Mouse (Mus musculus) layer of hippocampus, adult 11-12 months (tissue): ENCODE results near the gene Card10.
A peak's percentile ranks its signal among the peaks of the same experiment; 100 is the strongest.

ENCODE experiments used
- DNase-seq: peaks from one replicate; pipeline ENCODE4 v3.0.0; 2022; ENCODE audit warnings: low spot score

Card10 gene

DNA sequence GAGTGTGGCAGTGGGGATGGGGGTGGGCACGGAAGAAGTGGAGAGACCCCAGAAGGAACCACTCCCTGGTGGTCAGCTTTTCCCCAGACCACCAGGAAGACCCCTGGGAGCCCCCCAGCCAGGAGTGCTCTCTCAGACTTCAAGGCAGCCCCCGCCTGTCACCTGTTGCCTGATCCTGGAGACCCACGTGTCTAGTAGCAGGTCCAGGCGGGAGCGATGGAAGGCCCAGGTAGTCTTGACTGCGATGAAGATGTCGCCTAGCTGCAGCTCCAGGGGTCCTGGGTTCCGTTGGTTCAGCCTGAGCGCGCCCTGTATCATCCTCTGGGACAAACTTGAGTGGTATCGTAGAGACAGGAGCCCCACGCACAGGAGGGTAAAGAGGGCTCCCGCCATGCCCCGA, 30.0 kb downstream of the Card10 start:
- no peak for DNase-seq

DNA sequence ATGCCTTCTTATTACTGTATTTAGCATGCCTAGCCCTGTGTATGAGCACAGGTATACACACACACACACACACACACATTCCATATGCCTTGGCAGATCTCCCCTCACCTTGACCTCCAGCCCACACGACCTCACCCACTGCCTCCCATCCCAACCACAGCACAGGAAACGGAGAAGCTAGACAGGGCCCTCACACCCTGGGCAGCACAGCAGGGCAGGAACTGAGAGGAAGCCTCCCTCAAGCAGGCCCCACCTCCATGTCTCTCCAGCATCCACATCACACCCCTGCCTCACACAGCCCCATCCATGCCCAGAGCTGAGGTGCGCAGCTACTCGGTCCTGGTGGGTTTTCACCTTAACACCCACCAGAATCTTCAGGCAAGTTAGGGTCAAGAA, 30.5 kb downstream of the Card10 start:
- no peak for DNase-seq

DNA sequence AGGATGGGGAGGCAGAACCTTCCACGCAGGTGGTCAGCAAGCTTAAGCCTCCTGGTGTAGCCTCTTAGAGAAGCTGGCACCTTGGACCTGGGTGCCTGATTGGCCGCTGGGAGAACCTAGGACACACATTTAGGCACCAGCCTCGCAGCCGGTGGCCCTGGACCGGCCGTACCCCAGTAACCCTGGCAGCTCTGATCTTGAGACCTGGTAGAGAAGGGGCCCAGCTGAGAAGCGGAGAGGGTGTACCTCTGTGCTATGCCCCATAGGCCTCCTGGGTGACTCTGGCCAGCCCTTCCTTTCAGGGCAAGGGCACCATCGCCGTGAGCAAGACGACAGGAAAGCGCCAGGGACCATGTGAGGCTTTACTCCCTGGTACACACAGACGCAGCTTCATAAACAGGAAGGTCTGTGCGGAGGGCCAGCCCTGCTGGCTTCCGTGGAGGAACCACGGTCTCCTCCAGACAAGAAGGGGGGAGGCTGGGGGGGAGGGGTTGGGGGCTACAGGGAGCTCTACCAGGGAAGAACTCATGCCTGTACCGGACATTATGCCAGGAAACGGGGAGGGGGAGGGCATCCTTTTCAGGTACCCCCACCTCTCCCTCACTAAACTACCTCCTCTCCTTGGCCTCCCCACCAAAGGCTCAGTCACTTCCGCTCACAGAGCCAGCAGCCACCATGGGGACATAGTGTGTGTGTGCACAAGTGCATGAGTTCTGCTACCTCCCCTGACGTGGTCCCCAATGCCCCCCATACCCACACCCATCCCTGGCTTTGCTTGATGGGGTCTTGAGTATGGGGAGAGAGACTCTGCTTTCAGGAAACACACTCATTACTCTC, 31.1 kb downstream of the Card10 start:
- no peak for DNase-seq

DNA sequence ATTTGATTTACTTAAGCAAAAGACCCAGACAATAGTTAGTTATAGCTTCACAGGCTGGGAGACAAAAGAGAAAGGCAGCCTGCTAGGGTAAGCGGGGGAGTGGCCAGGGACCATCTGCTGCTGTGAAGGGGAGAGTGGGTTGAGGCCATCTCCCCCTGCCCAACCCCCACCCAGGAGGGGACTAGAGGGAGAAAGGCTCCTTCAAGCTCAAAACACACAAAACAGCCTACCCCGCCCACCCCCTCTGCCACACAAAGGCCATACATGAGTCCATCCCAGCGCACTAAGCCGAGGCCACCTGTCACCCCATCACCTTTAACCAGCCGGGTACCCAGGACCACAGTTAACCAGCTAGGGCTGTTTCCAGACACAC, 31.9 kb downstream of the Card10 start:
- DNase-seq, result no peak

DNA sequence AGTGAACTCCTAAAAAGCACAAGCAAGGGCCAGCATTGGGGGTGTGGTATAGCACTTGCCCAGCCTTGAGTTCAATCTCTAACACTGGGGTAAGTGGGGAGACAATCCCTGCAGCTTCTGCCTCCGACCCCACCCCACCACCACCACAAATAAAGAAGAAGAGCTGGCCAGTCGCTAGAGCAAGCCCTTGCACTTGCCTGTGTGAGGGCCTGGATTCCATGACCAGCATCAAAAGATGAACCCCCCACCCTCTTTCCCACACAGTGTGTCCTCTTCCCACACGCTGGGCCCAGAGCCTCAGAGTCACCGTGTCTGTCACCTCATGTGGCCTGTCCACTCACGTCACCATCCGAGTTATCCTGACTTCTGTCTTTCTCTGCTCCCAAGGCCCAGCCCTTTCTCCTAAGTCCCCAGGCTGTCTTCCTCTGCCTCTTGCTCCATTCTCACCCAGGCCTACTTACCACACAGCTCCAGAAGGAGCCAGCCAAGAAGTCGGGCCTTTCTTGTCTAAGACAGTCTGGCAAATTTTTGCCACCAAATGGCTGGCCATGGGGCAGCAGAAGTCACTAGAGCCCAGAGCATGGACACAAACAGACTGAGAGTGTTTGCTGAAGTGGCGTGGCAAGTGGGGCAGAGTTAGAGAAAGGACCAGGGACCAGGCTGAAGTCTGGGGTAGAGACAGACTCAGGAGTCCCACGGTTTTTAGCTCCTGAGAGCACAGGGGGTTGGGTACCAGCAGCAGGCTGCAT, 32.4 kb downstream of the Card10 start:
- no peak for DNase-seq

DNA sequence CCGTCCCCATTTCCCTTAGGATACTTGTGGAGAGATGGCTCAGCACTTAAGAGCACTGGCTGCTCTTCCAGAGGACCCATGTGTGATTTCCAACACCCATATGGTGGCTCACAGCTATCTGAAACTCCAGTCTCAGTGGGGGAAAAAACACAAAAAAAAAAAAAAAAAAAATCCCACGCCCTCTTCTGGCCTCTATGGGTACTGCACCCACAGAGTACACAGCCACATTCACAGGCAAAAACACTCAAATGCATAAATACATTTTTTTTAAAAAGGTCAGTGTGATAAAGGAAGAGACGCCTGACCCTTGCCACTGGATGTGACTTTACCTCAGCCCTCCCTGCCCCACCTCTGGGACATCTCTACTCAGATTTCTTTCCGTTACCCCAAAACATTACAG, 33.8 kb downstream of the Card10 start:
- DNase-seq, result no peak

DNA sequence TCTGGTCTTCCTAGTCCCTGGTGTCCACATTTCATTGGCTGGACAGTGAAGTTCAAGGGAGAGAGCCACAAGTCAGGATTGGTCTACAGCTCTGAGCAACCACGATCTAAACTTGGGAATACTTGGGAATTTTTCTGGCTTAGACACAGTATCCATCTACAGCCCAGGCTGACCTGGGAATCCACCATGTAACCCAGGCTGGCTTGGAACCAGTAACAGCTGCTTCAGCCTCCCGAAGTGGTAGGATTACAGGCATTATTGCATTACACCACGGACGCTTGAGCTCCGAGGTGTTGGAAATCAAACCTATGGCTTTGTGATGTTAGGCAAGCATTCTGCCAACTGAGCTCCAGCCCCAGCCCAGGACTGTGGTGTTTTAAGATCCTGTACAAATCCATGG, 39.1 kb downstream of the Card10 start:
- no peak for DNase-seq

DNA sequence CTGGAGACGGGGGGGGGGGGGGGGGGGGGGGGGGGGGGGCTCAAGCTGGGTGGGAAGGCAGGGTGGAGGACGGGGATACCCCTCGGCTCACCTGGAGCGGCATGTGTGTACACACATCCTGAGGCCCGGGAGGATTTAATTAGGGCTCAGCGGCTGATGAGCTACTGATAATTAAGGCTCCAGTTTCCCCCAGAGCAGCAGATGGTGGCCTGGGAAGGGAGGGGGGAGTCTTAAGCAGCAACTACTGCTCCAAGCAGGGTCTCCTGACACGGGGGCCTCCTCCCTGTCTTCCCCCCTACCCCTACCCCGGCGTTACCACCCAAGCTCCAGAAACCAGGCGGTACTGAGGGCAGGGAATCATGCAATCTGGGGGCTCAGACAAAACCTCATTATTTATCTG, 39.6 kb downstream of the Card10 start:
- DNase-seq, result no peak

DNA sequence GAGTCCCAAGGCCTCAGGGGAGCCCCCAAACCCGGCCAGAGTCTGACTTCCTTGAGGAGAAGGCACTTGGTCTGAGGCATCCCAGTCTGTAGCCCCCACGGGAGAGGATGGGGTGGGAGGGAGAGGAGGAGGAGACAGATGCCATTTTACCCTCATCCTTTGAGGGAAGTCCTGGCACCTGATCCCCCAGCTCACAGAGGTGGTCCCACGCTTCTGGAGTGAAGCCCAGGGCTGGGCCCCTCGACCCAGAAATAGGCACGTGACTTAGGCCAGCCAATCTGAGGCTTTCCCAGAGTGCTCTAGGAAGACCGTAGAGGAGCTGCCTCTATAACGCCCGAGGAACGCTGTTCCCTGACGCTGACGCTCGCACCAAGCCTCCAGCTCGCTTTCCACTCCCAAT, 41.7 kb downstream of the Card10 start:
- no peak for DNase-seq

DNA sequence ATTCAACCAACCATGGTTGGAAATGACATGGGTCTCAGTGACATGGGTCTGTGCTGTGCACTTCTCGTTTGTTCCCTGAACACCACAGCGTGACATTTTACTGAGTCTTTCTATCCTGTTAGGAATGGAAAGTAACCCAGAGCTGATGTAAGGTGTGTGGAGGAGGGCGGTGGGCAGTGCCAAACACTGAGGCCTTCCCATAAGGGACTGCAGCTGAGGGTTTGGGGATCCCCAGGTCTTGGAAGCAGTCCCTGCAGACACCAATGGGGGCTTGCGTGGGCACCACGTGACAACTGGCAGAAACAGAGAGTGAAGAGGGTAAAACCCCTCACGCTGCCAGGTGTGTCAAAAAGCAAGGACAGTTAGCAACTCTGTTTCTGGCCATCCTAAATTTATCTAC, 44.7 kb downstream of the Card10 start:
- no peak for DNase-seq

DNA sequence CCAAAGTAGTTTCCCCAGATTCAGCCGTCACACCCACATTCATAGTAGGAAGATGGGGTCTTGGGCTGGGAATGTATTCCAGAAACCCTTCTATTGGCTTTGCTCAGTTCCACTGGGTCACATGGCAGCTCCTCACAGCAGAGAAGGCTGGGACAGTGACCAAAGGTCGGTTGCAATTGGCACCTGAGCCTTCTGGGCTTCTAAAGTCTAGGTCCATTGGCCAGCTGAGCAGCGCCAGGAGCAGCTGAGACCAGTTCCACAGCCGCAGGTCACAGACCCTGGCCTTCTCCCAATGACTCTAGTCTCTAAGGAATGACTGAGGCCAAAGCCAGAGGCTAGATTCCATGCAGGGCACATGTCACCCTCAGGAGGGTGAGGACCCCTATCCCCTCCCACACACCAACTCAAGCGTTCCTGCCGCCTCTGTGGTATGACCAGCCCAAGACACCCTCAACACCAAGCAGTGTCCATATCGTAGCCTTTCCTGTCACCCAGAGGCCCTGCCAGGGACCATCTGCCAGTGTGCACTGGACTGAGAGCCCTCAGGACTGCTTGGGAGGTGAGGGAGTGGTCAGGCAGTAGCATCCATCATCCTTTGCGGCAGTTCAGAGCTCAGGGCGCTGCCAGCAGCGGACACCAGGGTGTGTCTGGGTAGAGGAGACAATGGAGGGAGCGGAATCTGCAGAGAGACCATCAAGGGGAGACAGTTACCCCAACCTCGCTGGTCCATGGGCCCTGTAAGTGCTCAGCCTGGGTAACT, 46.7 kb downstream of the Card10 start:
- DNase-seq, result no peak

DNA sequence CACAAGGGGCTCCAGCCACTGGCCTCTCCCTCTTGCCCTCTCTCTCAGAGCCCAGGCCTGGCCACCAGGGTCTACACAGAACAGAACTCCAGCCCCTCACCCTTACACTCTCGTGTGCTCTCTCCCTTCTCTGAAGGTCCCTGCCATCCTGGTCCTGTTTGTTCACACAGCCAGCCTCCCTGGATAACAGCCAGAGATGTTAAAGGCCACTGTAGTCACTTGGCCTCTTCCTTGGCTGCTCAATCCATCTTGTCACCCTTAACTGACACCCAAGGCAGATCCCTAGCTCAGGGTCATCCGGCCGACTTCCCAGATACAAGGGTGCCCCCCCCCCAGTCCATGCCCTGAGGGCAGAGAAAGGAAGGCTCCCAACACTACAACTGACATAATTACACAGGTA, 47.6 kb downstream of the Card10 start:
- DNase-seq, result no peak

DNA sequence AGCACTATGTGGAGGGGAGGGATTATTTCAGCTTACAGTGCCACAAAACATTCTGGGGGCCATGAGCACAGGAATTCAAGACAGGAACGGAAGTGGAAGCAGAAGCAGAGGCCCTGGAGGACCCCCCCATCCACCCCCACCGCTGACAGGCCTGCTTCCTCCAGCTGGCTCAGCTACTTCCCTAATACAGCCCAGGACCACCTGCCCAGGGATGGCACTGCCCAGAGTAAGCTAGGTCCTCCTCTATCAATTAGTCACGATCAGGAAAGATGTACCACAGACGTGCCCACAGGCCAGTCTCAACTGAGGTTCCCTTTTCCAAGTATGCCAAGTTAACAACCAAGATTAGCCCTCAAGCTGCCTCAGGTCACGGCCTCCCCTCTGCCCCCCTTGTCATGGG, 48.7 kb downstream of the Card10 start:
- no peak for DNase-seq

DNA sequence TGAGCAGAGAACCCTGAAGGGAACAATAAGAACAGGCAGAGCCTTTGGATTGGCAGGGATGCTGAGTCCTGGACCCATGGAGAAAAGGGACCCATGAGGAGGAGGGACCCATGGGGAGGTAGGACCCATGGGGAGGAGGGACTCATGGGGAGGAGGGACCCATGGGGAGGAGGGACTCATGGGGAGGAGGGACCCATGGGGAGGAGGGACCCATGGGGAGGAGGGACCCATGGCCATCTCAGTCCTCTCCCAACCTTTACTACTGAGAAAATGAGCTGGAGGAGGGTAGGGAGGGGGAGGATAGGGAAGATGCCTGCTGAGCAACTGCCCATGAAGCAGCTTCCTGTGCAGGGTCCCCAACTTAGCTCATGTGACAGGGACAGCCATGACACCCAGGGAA, 49.9 kb downstream of the Card10 start:
- DNase-seq, result no peak

DNA sequence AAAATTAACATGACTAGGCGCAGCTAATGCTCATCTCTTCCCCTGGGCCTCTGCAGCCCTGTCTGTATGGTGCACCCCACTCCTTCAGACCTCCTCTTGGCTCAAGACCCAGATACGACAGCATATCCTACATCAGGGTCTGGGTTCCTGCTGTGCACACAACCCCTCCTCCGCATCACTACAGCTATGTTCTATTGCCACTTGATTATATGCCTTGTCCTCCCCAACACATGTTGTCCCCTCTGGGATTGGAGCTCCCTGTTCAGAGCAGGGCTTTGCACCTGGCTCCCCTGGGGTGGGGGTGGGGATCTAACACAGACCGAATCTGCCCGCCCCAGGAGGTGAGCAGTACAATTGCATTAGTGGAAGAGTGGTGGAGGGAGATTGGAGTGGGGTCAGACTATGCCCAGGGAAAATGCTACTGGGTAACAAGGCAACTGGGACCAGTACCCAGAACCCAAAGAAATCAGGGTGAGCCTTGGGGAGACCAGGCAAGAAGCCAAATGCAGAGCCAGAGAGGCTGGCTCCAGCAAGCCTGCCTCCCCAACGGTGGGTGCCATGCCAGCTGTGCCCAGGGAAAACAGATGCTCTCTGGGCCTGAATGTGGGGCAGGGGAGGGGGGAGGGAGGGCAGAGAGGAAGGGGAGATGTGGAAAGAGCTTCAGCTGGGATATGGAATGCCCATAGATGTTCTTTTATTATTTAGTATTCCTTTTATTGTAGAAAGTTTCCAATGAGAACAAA, 52.1 kb downstream of the Card10 start:
- no peak for DNase-seq

DNA sequence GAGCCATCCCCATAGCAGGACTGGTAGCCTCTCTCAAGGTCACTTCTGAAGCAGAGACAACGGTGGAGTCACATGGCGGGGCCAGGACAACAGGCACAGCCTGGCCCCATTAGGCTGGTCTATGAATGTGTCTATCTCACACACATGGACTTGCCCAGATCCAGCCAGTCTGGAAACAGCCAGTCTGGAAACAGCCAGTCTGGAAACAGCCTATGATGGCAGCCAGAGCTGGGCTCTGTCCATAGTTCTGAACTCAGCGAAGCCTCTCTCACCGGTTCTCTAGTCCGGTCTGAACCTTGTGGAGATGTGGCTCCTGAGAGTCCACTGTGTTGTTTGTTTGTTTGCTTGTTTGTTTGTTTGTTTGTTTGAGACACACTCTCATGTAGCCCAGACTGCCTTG, 53.0 kb downstream of the Card10 start:
- DNase-seq, result no peak

DNA sequence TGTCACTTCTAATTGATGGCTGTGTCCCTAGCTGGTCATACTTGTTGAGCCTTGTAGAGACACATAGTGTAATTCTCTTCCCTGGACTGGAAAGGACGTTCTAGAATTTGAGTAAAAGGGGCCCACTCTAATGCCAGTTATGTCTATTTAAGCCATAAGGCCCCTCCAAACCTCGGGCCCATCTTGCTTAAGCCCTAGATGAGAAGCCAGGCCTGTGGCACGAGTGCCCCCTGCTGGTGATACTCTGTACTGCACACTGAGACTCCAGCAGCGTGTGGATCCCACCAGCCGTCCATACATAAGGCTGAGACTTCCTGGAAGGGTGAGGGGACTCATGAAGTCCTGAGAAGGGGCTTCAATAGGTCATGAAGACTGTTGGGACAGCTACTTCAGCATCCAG, 58.6 kb downstream of the Card10 start:
- peak; percentile 89 for DNase-seq

DNA sequence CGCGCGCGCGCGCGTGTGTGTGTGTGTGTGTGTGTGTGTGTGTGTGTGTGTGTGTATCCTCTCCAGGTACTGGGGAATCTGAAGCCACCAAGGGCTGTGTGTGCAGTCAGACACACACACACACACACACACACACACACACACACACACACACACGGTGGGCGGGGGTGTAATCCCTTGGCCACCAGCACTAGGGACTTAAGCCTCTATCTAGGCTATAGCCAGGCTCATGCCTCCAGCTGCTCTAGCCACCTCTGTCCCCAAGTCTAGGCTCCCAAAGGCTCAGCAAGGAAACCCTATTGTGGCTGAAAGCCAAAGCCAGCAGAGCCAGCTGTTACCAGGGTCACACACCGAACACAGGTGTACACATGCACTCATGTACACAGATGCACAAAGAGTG, 60.0 kb downstream of the Card10 start:
- no peak for DNase-seq

DNA sequence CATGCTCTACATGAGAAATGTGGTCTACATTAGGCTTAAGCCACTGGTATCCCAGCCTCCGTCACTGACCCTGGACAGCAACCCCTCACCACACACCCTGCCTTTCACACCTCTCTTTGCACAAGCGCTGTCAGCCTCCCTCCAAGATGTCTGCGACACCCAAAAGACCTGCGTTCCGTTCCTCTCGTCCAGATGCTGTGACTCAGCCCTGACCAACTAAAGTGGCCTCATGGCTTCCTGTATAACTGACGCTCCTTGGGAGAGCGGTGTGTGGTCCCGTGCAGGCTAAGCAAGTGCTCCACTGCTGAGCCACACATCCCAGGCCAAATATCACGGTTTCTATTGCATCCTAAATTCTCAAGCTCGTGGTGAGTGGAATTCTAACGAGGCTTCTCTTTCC, 62.2 kb downstream of the Card10 start:
- no peak for DNase-seq

DNA sequence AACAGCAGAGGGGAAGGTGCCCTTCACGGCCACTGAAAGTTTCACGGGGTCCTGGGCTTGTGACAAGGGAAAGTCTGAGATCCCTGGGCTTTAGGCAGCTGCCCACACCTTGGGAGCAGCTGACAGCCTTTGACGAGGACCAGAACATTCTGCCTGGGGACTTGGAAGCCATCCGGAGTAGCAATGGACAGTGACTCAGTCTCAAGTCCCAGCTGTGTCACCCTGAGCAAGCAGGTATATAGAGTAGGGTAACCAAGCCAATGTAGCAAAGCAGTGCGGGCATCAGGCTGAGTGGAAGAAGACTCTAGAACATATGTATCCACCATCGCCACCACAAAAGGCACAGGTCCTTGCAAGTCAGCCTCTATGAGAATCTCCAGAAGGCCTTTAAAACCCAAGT, 65.7 kb downstream of the Card10 start:
- no peak for DNase-seq

DNA sequence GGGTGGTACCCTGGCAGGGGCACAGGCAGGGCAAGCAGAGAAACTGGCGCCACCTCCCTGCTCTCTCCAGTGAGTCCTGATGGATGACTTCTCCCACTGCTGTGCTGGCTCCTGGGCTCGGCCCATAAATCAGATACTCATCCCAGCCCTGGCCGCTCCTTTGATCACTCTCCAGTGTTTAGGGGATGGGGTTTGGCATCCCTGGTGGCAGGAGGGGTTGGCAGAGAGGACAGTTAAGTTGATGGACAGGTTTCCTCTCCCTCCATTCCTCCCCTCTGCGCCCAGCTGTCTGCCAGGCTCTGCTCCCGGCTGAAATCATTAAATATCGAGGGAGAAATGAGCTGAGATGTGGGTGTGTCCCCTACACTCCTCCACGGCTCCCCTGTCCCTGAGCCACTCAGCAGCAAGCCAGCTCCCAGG, 66.2 kb downstream of the Card10 start:
- DNase-seq, result no peak

DNA sequence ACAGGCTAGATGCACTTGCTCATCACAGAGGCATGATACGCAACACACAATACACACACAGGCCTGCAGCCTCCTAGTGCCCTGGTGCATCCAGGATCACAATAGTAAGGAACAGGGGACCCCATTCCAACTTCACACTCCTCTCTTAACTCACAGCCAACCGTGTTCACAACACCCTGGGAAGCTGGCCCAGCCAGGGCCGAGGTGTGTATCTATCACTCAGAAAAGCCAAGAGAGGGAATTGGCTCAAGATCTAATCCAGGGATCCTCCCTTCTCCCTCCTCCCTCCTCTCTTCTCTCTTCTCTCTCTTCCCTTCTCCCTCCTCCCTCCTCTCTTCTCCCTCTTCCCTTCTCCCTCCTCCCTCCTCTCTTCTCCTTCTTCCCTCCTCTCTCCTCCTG, 66.7 kb downstream of the Card10 start:
- no peak for DNase-seq
